Mouse (Mus musculus) pancreas, adult 10 weeks (tissue): Measurements from ENCODE around the gene Ftsj3. TPM values are rescaled to one million over a fixed set of nuclear protein-coding genes. Genes with fewer than 3 reads are reported as not detected.

Experiments
- polyA plus RNA-seq: library from polyadenylated mRNA; stranded (reverse); fragments of 350-450 nt; fragmentation: Illumina TruSeq; extraction: RNeasy Lipid Tissue Mini Kit (QIAGEN cat#74804); gene quantifications from one replicate; pipeline ENCODE4 v1.2.3, GENCODE M21; 2015; ENCODE audit warnings: low read depth, low replicate concordance; ENCODE audit not compliant: insufficient read depth

Ftsj3 gene
- polyA plus RNA-seq, result 7.7 TPM

GRCm38 (mm10) chr11:106255685-106256451 lies at the start of gene Ftsj3, which contains the start of gene Psmc5:
Gene Ftsj3, minus strand, starts transcription at chr11:106256079.
Gene Psmc5, plus strand, starts transcription at chr11:106256154.

GRCm38 (mm10) chr11:106301765-106302164 lies 45.9 kb upstream of the Ftsj3 start, which contains the start of gene Gh:
Gene Gh, minus strand, starts transcription at chr11:106301865.

GRCm38 (mm10) chr11:106276454-106276853 lies 20.6 kb upstream of the Ftsj3 start, which contains the start of gene Tcam1:
Gene Tcam1, plus strand, starts transcription at chr11:106276672.

GRCm38 (mm10) chr11:106272644-106273310 lies 16.9 kb upstream of the Ftsj3 start, which contains the start of gene Smarcd2:
Gene Smarcd2, minus strand, starts transcription at chr11:106272972.

GRCm38 (mm10) chr11:106216730-106217490 lies 39.0 kb downstream of the Ftsj3 start, which contains the start of gene Ddx42:
Gene Ddx42, plus strand, starts transcription at chr11:106216926.

GRCm38 (mm10) chr11:106215927-106216729 lies 39.8 kb downstream of the Ftsj3 start, which contains the start of gene Ccdc47:
Gene Ccdc47, minus strand, starts transcription at chr11:106216344.

GRCm38 (mm10) chr11:106202123-106202465 lies 53.8 kb downstream of the Ftsj3 start, which contains the start of gene Strada:
Gene Strada, minus strand, starts transcription at chr11:106202168.

Other genes starting within 250 kb of the Ftsj3 start
- gene Kcnh6, start 248.0 kb downstream of the Ftsj3 start, polyA plus RNA-seq, result 1.8 TPM
- gene Dcaf7, start 219.2 kb downstream of the Ftsj3 start, polyA plus RNA-seq, result 8.3 TPM
- gene Taco1, start 190.0 kb downstream of the Ftsj3 start, polyA plus RNA-seq, result 2.0 TPM
- 8.0 TPM for gene Map3k3, start 171.5 kb downstream of the Ftsj3 start, polyA plus RNA-seq
- gene Gm10840, start 95.2 kb downstream of the Ftsj3 start, polyA plus RNA-seq, result not detected
- gene Limd2, start 95.2 kb downstream of the Ftsj3 start, polyA plus RNA-seq, result 3.0 TPM
- gene Strada, start 53.9 kb downstream of the Ftsj3 start, polyA plus RNA-seq, result 2.8 TPM
- 12.5 TPM for gene Ccdc47, start 39.7 kb downstream of the Ftsj3 start, polyA plus RNA-seq
- gene Ddx42, start 39.2 kb downstream of the Ftsj3 start, polyA plus RNA-seq, result 9.1 TPM
- 24.6 TPM for gene Psmc5, start 75 bp upstream of the Ftsj3 start, polyA plus RNA-seq
- 33.7 TPM for gene Smarcd2, start 16.9 kb upstream of the Ftsj3 start, polyA plus RNA-seq
- gene Tcam1, start 20.6 kb upstream of the Ftsj3 start, polyA plus RNA-seq, result not detected
- not detected for gene Gh, start 45.8 kb upstream of the Ftsj3 start, polyA plus RNA-seq
- gene Cd79b, start 58.7 kb upstream of the Ftsj3 start, polyA plus RNA-seq, result 1.7 TPM
- gene Scn4a, start 97.2 kb upstream of the Ftsj3 start, polyA plus RNA-seq, result not detected
- not detected for gene Prr29, start 109.4 kb upstream of the Ftsj3 start, polyA plus RNA-seq
- gene Icam2, start 132.0 kb upstream of the Ftsj3 start, polyA plus RNA-seq, result 16.8 TPM
- gene Ern1, start 231.8 kb upstream of the Ftsj3 start, polyA plus RNA-seq, result 7.2 TPM